Mouse (Mus musculus): ENCODE measurements around the gene Mrpl4. TPM values are rescaled to one million over a fixed set of nuclear protein-coding genes. Genes with fewer than 3 reads are reported as not detected.
A peak's percentile ranks its signal among the peaks of the same experiment; 100 is the strongest.
"Not testable (repeated sequence)": the region's sequence is repeated elsewhere in the genome, so short reads cannot be mapped to it uniquely, and the experiment has no call there.

The Mrpl4 gene
- total and polyA plus RNA-seq, 2 experiments from 2014 or later: 59.9 to 101 TPM

DNA sequence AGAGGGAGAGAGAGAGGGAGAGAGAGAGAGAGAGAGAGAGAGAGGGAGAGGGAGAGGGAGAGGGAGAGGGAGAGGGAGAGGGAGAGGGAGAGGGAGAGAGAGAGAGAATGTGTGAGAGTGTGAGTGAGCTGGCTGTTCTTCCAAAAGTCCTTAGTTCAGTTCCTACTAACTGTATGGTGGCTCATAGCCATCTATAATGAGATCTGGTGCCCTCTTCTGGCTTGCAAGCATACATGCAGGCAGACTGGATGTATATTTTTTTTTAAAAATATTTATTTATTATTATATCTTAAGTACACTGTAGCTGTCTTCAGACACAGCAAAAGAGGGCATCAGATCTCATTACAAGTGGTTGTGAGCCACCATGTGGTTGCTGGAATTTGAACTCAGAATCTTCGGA lies 4.2 kb upstream of the Mrpl4 start:
- not testable (repeated sequence) for H3K4me1 ChIP-seq (ENCODE audit: insufficient read depth); H3K27ac ChIP-seq (ENCODE audit: low read depth, low read length); DNase-seq

DNA sequence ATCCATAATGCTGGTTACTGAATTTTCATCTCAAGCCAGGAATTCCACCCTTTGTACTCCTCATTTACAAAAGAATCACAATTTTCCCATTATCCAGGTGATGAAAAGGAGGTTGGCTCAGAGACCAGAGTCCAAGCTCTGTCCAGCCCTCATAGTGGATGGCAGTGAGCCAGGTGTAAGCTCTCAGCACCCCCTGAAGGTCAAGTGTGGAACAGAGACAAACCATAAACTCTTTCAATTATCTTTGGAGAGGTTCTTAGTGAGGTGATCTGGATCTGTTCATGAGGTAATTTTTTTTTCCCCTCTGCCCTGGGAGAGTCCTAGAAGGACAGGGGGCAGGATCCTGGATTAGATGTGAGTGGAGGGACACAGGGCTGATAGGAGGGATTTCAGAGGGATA lies 1.7 kb upstream of the Mrpl4 start:
- no peak overlapping the region for H3K27ac ChIP-seq (ENCODE audit: low read depth, low read length)
- no peaks in the 10 kb centered on the region for H3K9me3 ChIP-seq (ENCODE audit: low read length)
- H3K4me1 ChIP-seq (ENCODE audit: insufficient read depth): no peaks in the 10 kb centered on the region
- ATAC-seq: no peak
- H3K9ac ChIP-seq: no peak overlapping the region
- H3K4me3 ChIP-seq (ENCODE audit: low read depth, low read length): no peak overlapping the region
- DNase-seq: peak; percentile 7
- TF ChIP-seq CTCF (IDR thresholded peaks at IDR 0.05; ENCODE audit: low read depth): peak; percentile 28
- no peaks in the 10 kb centered on the region for H3K27me3 ChIP-seq (ENCODE audit: insufficient read depth, low read length)
- H3K36me3 ChIP-seq (ENCODE audit: insufficient read depth): peaks cover 12% of the 10 kb centered on the region
- H3K4me2 ChIP-seq (ENCODE audit: low read depth): no peak overlapping the region

More for the DNA sequence above, 4.2 kb upstream of the Mrpl4 start:
- not testable (repeated sequence) for H3K36me3 ChIP-seq (ENCODE audit: insufficient read depth); H3K27me3 ChIP-seq (ENCODE audit: insufficient read depth, low read length); H3K4me3 ChIP-seq (ENCODE audit: low read depth, low read length); H3K9ac ChIP-seq; H3K9me3 ChIP-seq (ENCODE audit: low read length); H3K4me2 ChIP-seq (ENCODE audit: low read depth); ATAC-seq
- 78% methylated on average over 1 of the region's 1 CpGs for WGBS
- TF ChIP-seq CTCF (IDR thresholded peaks at IDR 0.05; ENCODE audit: low read depth): peak; percentile 49

DNA sequence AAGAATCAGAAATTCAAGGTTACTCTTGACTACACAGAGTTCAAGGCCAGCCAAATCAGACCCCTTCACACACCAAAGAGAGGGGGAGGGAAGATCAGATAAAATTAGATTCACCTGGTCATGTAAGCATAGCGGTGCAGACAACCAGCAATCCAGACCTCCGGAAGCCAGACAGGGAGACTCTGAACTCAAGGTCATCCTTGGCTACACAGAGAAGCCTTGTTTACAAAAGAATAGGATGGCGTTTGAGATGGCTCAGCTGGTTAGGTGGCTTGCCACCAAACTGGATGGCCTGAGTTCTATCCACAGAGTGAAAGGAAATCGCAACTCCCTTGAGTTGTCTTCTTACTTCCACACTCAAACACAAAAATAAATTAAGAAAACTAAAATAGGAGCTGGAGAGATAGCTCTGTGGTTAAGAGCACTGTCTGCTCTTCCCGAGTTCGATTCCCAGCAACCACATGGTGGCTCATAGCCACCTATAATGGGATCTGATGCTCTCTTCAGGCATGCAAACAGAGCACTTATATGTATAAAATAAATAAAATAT lies 812 bp upstream of the Mrpl4 start:
- H3K9ac ChIP-seq: no peak overlapping the region
- ATAC-seq (no peak), DNase-seq (peak; percentile 3)
- no peaks in the 10 kb centered on the region for H3K4me1 ChIP-seq (ENCODE audit: insufficient read depth)
- TF ChIP-seq CTCF (IDR thresholded peaks at IDR 0.05; ENCODE audit: low read depth): no peak
- H3K27ac ChIP-seq (ENCODE audit: low read depth, low read length): peak overlapping the region; percentile 82; the same call in 1 of the 2 replicates
- H3K4me2 ChIP-seq (ENCODE audit: low read depth): peak overlapping the region; percentile 83; the same call in 1 of the 2 replicates
- WGBS: 76% methylated on average over 6 of the region's 6 CpGs
- H3K36me3 ChIP-seq (ENCODE audit: insufficient read depth): peaks cover 20% of the 10 kb centered on the region
- H3K4me3 ChIP-seq (ENCODE audit: low read depth, low read length): peak overlapping the region; percentile 68; the same call in 1 of the 2 replicates
- no peaks in the 10 kb centered on the region for H3K27me3 ChIP-seq (ENCODE audit: insufficient read depth, low read length)
- no peaks in the 10 kb centered on the region for H3K9me3 ChIP-seq (ENCODE audit: low read length)

DNA sequence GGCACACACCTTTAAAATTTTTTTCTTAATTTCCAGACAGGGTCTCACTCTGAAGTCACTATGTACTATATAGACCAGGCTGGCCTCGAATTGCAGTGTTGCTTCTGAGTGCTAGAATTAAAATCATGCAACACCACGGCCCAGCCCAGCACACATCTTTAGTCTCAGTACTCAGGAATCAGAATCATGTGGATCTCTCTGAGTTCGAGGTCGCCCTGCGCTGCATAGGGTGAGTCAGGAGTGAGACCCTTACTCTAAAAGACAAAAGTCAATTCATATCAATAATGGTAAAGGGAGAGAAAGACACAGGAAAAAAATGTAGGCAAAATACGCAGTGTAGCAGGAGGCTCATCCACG lies 290 bp upstream of the Mrpl4 start:
- Histone ChIP-seq H3K36me3 (ENCODE audit: insufficient read depth) (peaks cover 25% of the 10 kb centered on the region), H3K4me1 (ENCODE audit: insufficient read depth) (no peaks in the 10 kb centered on the region), H3K27ac (ENCODE audit: low read depth, low read length) (peak overlapping the region; percentile 82), H3K9me3 (ENCODE audit: low read length) (no peaks in the 10 kb centered on the region), H3K4me3 (ENCODE audit: low read depth, low read length) (peak overlapping the region; percentile 68), H3K4me2 (ENCODE audit: low read depth) (peak overlapping the region; percentile 83), H3K27me3 (ENCODE audit: insufficient read depth, low read length) (no peaks in the 10 kb centered on the region), H3K9ac (peak overlapping the region; percentile 69)
- TF ChIP-seq CTCF (IDR thresholded peaks at IDR 0.05; ENCODE audit: low read depth): no peak
- 6% methylated on average over 7 of the region's 7 CpGs for WGBS
- ATAC-seq (peak; percentile 25), DNase-seq (no peak)

DNA sequence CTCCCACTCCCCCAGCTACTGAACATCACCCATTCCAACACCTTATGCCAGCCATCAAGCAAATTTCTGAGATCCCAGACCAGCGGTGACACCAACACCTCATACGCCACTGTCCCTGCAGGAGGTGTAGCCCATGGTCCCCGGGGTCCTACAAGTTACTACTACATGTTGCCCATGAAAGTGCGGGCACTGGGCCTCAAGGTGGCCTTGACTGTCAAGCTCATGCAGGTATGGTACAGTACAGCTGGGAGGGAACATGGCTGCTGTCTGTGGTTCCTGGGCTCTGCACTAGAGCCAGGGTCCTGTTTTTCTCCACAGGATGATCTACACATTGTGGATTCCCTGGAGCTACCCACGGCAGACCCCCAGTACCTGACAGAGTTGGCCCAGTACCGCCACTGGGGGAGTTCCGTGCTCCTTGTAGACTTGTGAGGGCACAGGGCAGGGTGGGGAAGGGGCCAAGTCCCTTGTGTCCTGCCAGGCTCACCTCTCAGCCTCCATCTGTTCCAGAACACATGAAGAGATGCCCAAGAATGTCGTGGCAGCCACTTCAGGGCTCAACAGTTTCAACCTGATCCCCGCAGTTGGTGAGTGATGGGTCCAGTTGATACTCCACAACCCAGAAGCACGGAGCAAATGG lies 4.9 kb downstream of the Mrpl4 start:
- Histone ChIP-seq H3K27me3 (ENCODE audit: insufficient read depth, low read length) (no peaks in the 10 kb centered on the region), H3K4me2 (ENCODE audit: low read depth) (no peak overlapping the region), H3K9ac (no peak overlapping the region), H3K4me1 (ENCODE audit: insufficient read depth) (no peaks in the 10 kb centered on the region), H3K9me3 (ENCODE audit: low read length) (no peaks in the 10 kb centered on the region), H3K27ac (ENCODE audit: low read depth, low read length) (no peak overlapping the region), H3K4me3 (ENCODE audit: low read depth, low read length) (no peak overlapping the region), H3K36me3 (ENCODE audit: insufficient read depth) (peaks cover 44% of the 10 kb centered on the region)
- DNase-seq: no peak
- no peak for TF ChIP-seq CTCF (IDR thresholded peaks at IDR 0.05; ENCODE audit: low read depth)
- ATAC-seq: no peak
- 94% methylated on average over 10 of the region's 10 CpGs for WGBS

DNA sequence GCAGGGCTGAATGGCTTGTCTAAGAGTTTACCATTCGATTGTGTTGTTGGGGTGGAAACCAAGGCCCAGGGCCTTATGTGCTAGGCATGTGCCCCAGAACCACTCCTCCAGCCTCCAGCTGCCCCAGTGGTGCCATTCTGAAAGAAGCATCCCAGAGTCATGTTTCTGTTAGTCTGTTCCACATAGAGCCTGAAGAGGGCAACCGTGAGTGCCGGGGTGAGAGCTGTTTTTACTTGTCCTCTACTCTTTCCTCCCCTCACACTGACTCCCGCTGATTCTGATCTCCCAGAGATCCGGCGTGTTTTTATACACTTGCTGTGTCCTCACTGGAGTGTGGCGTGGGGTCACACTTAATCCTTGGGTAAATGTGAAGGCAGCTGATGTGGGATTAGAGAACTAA lies 5.5 kb downstream of the Mrpl4 start:
- Histone ChIP-seq H3K27me3 (ENCODE audit: insufficient read depth, low read length) (no peaks in the 10 kb centered on the region), H3K4me3 (ENCODE audit: low read depth, low read length) (no peak overlapping the region), H3K4me1 (ENCODE audit: insufficient read depth) (no peaks in the 10 kb centered on the region), H3K4me2 (ENCODE audit: low read depth) (no peak overlapping the region), H3K9me3 (ENCODE audit: low read length) (no peaks in the 10 kb centered on the region), H3K27ac (ENCODE audit: low read depth, low read length) (no peak overlapping the region), H3K9ac (no peak overlapping the region), H3K36me3 (ENCODE audit: insufficient read depth) (peaks cover 44% of the 10 kb centered on the region)
- TF ChIP-seq CTCF (IDR thresholded peaks at IDR 0.05; ENCODE audit: low read depth): no peak
- DNase-seq (no peak), ATAC-seq (no peak)
- WGBS: 78% methylated on average over 7 of the region's 7 CpGs

DNA sequence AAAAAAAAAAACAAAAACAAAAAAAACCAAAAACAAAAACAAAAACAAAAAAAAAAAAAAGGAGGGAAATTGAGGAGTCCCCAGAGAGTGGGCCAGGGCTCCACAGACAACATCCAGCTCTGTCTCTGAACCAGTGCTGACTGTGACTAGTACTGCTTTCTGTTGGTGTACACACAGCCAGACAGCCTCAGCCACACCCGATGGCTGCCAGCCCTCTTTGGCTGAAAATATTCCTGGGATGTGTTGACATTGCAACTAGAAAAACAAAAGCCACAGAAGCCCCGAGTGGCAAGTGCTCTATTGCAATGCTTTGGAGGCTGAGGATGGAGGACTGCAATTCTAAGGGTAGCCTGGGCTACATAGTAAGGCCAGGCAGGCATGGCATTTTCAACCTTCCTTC lies 7.8 kb downstream of the Mrpl4 start:
- TF ChIP-seq CTCF (IDR thresholded peaks at IDR 0.05; ENCODE audit: low read depth): no peak
- H3K4me3 ChIP-seq (ENCODE audit: low read depth, low read length): no peak overlapping the region
- H3K4me2 ChIP-seq (ENCODE audit: low read depth): no peak overlapping the region
- no peaks in the 10 kb centered on the region for H3K9me3 ChIP-seq (ENCODE audit: low read length)
- no peak overlapping the region for H3K27ac ChIP-seq (ENCODE audit: low read depth, low read length)
- 65% methylated on average over 2 of the region's 2 CpGs for WGBS
- no peaks in the 10 kb centered on the region for H3K4me1 ChIP-seq (ENCODE audit: insufficient read depth)
- no peak overlapping the region for H3K9ac ChIP-seq
- H3K36me3 ChIP-seq (ENCODE audit: insufficient read depth): peaks cover 34% of the 10 kb centered on the region
- peaks cover 6% of the 10 kb centered on the region; the same call in 1 of the 2 replicates for H3K27me3 ChIP-seq (ENCODE audit: insufficient read depth, low read length)
- ATAC-seq (no peak), DNase-seq (no peak)

DNA sequence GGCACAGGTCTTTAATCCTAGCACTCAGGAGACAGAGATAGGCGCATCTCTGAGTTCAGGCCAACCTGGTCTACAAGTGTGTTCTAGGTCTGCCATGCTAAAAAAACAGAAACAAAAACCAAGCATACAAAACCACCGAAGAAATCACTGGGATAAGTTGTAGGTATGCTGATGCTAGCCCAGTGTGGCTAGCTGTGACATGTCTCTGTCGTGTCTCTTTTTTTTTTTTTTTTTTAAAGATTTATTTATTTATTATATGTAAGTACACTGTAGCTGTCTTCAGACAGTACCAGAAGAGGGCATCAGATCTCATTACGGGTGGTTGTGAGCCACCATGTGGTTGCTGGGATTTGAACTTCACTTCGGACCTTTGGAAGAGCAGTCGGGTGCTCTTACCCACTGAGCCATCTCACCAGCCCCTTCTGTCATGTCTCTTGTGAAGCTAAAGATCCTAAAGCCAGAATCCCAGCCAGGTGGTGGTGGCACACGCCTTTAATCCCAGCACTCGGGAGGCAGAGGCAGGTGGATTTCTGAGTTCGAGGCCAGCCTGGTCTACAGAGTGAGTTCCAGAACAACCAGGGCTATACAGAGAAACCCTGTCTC lies 8.5 kb downstream of the Mrpl4 start:
- H3K9me3 ChIP-seq (ENCODE audit: low read length); H3K4me3 ChIP-seq (ENCODE audit: low read depth, low read length); H3K27ac ChIP-seq (ENCODE audit: low read depth, low read length); H3K4me2 ChIP-seq (ENCODE audit: low read depth); ATAC-seq; DNase-seq; H3K9ac ChIP-seq; H3K4me1 ChIP-seq (ENCODE audit: insufficient read depth): not testable (repeated sequence)
- H3K27me3 ChIP-seq (ENCODE audit: insufficient read depth, low read length): peaks cover 11% of the 10 kb centered on the region; the same call in 1 of the 2 replicates
- peaks cover 29% of the 10 kb centered on the region for H3K36me3 ChIP-seq (ENCODE audit: insufficient read depth)
- WGBS: 80% methylated on average over 9 of the region's 9 CpGs
